Mouse (Mus musculus): ENCODE measurements around the gene Dkk3. TPM values are rescaled to one million over a fixed set of nuclear protein-coding genes. Genes with fewer than 3 reads are reported as not detected.

Gene Dkk3
- total and polyA plus RNA-seq, 2 experiments from 2014 or later = 53.8 to 90.6 TPM

DNA sequence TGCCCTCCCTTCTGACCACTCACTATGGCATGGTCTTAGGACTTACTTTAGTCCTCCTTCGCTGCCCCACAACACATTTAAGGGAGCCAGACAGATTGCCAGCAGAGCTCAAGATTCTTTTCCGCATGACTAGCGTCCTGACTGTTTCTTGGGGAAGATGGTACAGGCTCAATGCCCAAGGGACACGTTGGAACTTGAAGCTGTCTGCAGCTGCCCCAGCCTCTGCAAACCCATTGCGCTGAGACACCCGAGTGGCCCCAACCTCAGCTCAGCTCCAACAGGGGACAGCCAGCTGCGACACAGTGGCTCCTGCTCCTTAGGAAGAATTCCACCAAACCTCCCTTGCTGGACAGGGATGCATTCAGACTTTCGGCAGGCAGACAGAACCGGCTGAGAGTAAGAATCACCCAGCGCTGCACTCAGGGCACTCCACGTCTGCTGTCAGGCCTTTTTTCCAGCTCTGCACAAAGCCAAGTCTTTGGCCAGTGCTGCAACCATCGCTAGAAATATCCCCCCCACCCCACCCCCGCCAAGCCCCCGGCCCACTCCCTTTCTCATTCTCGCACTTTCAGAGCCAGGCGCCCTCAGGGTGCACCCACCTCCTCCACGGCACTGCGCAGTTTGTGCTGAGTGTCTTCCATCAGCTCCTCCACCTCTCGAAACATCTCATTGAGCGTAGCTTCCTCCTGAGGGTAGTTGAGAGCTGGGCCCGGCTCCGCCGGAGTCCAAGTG, 1.1 kb downstream of the Dkk3 start:
- whole genome bisulfite sequencing = 15% methylated on average over 23 of the region's 23 CpGs
- H3K4me3 ChIP-seq (ENCODE audit: low read depth, low read length) = peak overlapping the region; percentile 54
- DNase-seq (ENCODE audit: low spot score) = no peak
- peak overlapping the region; percentile 78 for H3K4me2 ChIP-seq (ENCODE audit: low read depth, low read length)
- peaks cover 14% of the 10 kb centered on the region; the same call in 1 of the 2 replicates for H3K4me1 ChIP-seq (ENCODE audit: control insufficient read depth, insufficient read depth)
- TF ChIP-seq CTCF (IDR thresholded peaks at IDR 0.05; ENCODE audit: low read depth) = no peak
- no peak for TF ChIP-seq EP300 (IDR thresholded peaks at IDR 0.05; ENCODE audit: low read depth)
- peak overlapping the region; percentile 44 for H3K27ac ChIP-seq (ENCODE audit: low read depth)
- no peaks in the 10 kb centered on the region for H3K9me3 ChIP-seq (replicated peaks; ENCODE audit: control insufficient read depth, low read length)
- ATAC-seq (ENCODE audit: insufficient read depth, low read depth) = no peak; the same call in 1 of the 2 replicates
- H3K36me3 ChIP-seq (replicated peaks; ENCODE audit: control insufficient read depth, insufficient read depth, low read length) = no peaks in the 10 kb centered on the region
- H3K27me3 ChIP-seq (ENCODE audit: control insufficient read depth, insufficient read depth, low read length) = peaks cover 18% of the 10 kb centered on the region; the same call in 1 of the 2 replicates
- peak overlapping the region; percentile 67 for H3K9ac ChIP-seq (replicated peaks; ENCODE audit: low read depth, low read length)

DNA sequence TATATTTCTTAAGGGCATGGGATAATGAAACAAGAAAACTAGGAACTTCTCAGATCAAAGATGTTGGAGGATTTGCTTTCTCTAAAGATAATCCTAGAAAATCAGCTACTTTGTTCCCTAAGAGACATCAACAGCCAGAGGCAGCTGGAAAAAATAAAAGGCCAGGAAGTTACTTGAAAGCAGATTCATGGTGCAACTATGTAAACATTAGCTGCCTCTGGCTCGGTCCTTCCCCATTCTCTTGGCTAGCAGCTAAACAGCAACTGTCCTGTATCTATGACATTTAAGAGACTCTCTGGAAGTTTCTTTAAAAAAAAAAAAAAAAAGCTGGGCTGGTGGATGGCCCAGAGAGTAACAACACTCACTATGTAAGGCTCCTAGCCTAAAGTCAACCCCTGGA, 3.7 kb downstream of the Dkk3 start:
- Histone ChIP-seq H3K36me3 (replicated peaks; ENCODE audit: control insufficient read depth, insufficient read depth, low read length) (no peaks in the 10 kb centered on the region), H3K4me3 (ENCODE audit: low read depth, low read length) (no peak overlapping the region), H3K27ac (ENCODE audit: low read depth) (peak overlapping the region; percentile 34; the same call in 1 of the 2 replicates), H3K4me1 (ENCODE audit: control insufficient read depth, insufficient read depth) (peaks cover 14% of the 10 kb centered on the region; the same call in 1 of the 2 replicates), H3K4me2 (ENCODE audit: low read depth, low read length) (peak overlapping the region; percentile 17; the same call in 1 of the 2 replicates), H3K9ac (replicated peaks; ENCODE audit: low read depth, low read length) (no peak overlapping the region), H3K27me3 (ENCODE audit: control insufficient read depth, insufficient read depth, low read length) (peaks cover 15% of the 10 kb centered on the region; the same call in 1 of the 2 replicates), H3K9me3 (replicated peaks; ENCODE audit: control insufficient read depth, low read length) (no peaks in the 10 kb centered on the region)
- ATAC-seq (ENCODE audit: insufficient read depth, low read depth) (no peak), DNase-seq (ENCODE audit: low spot score) (peak; percentile 27)
- TF ChIP-seq CTCF (IDR thresholded peaks at IDR 0.05; ENCODE audit: low read depth) (no peak), EP300 (IDR thresholded peaks at IDR 0.05; ENCODE audit: low read depth) (no peak)
- WGBS = 28% methylated on average over 1 of the region's 1 CpGs

DNA sequence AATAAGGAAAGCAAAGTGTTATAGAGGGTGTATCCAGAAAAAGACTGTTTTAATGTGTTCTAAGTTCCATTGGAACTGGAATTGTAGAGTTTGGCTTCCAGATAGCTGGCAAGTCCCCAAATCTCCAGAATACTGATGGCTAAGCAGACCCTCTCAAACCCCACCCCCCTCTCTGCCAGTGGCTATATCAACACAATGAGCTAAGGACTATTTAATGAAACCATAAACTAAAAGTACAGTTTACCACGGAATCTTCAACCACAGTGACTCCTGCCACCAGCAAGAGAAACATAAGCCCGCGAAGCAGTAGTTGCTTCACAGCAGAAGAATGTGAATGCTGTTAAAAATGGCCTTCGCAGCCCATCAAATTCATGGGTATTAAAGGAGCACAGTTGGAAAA, 4.4 kb downstream of the Dkk3 start:
- DNase-seq (ENCODE audit: low spot score) = no peak
- Histone ChIP-seq H3K27ac (ENCODE audit: low read depth) (no peak overlapping the region; the same call in 1 of the 2 replicates), H3K4me1 (ENCODE audit: control insufficient read depth, insufficient read depth) (peaks cover 16% of the 10 kb centered on the region; the same call in 1 of the 2 replicates), H3K9ac (replicated peaks; ENCODE audit: low read depth, low read length) (no peak overlapping the region), H3K27me3 (ENCODE audit: control insufficient read depth, insufficient read depth, low read length) (peaks cover 15% of the 10 kb centered on the region; the same call in 1 of the 2 replicates), H3K4me2 (ENCODE audit: low read depth, low read length) (no peak overlapping the region), H3K4me3 (ENCODE audit: low read depth, low read length) (no peak overlapping the region), H3K36me3 (replicated peaks; ENCODE audit: control insufficient read depth, insufficient read depth, low read length) (no peaks in the 10 kb centered on the region), H3K9me3 (replicated peaks; ENCODE audit: control insufficient read depth, low read length) (no peaks in the 10 kb centered on the region)
- 73% methylated on average over 4 of the region's 4 CpGs for WGBS
- TF ChIP-seq EP300 (IDR thresholded peaks at IDR 0.05; ENCODE audit: low read depth) (no peak), CTCF (IDR thresholded peaks at IDR 0.05; ENCODE audit: low read depth) (no peak)
- no peak for ATAC-seq (ENCODE audit: insufficient read depth, low read depth)

DNA sequence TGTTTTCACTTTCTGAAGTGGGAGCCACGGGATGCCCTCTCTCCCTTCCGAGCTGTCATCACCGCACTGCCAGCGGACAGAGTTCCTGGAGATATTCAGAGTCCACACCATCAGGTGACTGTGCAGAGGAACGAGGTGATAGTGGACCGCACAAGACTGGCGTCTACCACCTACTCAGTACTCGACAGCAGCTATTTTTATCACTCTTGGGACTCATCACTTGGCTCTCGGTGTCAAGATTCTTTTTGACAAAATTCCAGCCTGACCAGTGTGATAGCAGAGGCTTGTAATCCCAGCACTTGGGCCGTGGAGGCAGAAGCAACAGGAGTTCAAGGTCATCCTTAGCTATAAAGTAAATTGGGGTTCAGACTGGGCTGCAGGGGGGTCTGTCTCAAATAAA, 9.7 kb downstream of the Dkk3 start:
- no peak overlapping the region for H3K27ac ChIP-seq (ENCODE audit: low read depth)
- no peaks in the 10 kb centered on the region for H3K27me3 ChIP-seq (ENCODE audit: control insufficient read depth, insufficient read depth, low read length)
- no peak overlapping the region for H3K4me3 ChIP-seq (ENCODE audit: low read depth, low read length)
- no peaks in the 10 kb centered on the region for H3K36me3 ChIP-seq (replicated peaks; ENCODE audit: control insufficient read depth, insufficient read depth, low read length)
- DNase-seq (ENCODE audit: low spot score) (peak; percentile 41), ATAC-seq (ENCODE audit: insufficient read depth, low read depth) (peak; percentile 27; the same call in 1 of the 2 replicates)
- H3K4me2 ChIP-seq (ENCODE audit: low read depth, low read length) = no peak overlapping the region
- 34% methylated on average over 10 of the region's 10 CpGs for WGBS
- no peaks in the 10 kb centered on the region for H3K9me3 ChIP-seq (replicated peaks; ENCODE audit: control insufficient read depth, low read length)
- peak; percentile 62; the same call in 1 of the 2 replicates for TF ChIP-seq EP300 (IDR thresholded peaks at IDR 0.05; ENCODE audit: low read depth)
- TF ChIP-seq CTCF (IDR thresholded peaks at IDR 0.05; ENCODE audit: low read depth) = no peak
- no peak overlapping the region for H3K9ac ChIP-seq (replicated peaks; ENCODE audit: low read depth, low read length)
- H3K4me1 ChIP-seq (ENCODE audit: control insufficient read depth, insufficient read depth) = 0 out of 2 replicates have a peak, but pooled peaks cover 11% of the 10 kb centered on the region

DNA sequence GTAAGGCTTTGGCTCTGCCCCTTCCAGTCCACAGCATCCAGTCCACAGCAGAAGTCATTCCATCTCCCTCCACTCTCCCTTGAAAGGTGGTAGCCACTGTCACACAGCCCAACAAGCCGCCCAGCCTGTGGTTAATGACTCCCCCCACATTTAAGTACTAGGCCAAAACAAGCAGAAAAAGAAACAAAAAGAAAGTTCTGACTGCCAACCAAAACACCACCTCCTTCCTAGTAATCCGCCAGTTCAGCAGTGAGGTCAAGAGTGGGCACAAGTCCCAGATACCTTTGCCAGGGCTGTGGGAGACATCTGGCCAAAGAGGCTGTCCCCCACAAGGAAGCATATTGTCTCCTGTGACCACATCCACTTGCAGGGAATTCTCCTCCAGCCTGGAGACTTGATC, 10.9 kb downstream of the Dkk3 start:
- Histone ChIP-seq H3K27me3 (ENCODE audit: control insufficient read depth, insufficient read depth, low read length) (no peaks in the 10 kb centered on the region), H3K4me3 (ENCODE audit: low read depth, low read length) (no peak overlapping the region), H3K4me2 (ENCODE audit: low read depth, low read length) (no peak overlapping the region), H3K9me3 (replicated peaks; ENCODE audit: control insufficient read depth, low read length) (no peaks in the 10 kb centered on the region), H3K4me1 (ENCODE audit: control insufficient read depth, insufficient read depth) (0 out of 2 replicates have a peak, but pooled peaks cover 7% of the 10 kb centered on the region), H3K36me3 (replicated peaks; ENCODE audit: control insufficient read depth, insufficient read depth, low read length) (no peaks in the 10 kb centered on the region), H3K9ac (replicated peaks; ENCODE audit: low read depth, low read length) (no peak overlapping the region), H3K27ac (ENCODE audit: low read depth) (no peak overlapping the region)
- ATAC-seq (ENCODE audit: insufficient read depth, low read depth) = no peak
- 46% methylated on average over 2 of the region's 2 CpGs for WGBS
- no peak for TF ChIP-seq CTCF (IDR thresholded peaks at IDR 0.05; ENCODE audit: low read depth)
- TF ChIP-seq EP300 (IDR thresholded peaks at IDR 0.05; ENCODE audit: low read depth) = no peak
- peak; percentile 35 for DNase-seq (ENCODE audit: low spot score)
